Mouse (Mus musculus): ENCODE data around the gene Odf4.

DNA sequence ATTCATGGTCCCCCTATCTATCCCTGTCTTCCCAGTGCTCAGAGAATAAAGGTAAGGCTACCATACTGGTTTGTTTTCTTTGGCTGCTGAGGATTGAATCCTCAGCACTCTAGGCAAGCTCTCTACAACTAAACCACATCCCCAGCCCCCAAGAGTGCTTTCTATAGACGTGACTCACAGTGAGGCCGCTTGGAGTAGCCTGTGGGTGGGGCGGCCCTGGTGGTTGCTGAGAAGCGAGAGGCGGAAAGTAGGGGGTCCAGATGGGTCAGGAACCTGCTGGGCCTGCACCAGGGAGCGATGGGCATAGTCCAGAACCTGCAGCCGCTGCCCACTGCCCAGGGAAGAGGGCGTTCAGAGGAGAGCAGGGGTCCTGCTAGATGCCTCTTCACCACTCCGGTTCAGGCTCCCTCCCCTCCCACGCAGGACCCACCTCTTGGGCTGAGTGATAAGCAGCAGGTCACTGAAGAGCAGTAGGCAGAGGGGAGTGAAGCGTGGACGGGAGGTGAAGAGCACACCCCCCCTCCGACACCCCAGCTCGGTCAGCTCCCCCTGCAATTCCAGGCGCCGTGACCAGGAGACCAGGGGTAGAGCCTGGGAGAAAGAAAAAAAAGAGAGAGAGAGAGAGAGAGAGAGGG lies 20.0 kb upstream of the Odf4 start:
- no peak for TF ChIP-seq CTCF (IDR thresholded peaks at IDR 0.05; ENCODE audit: low read depth)
- no peak for TF ChIP-seq EP300 (IDR thresholded peaks at IDR 0.05; ENCODE audit: low read depth)

All from liver, embryonic 14.5 days (tissue).